Mouse (Mus musculus) E14TG2a.4 (cell line): ENCODE results near the gene Ncor1.

Experiments
- CTCF ChIP-seq: conservative IDR thresholded peaks from 2 replicates; pipeline ENCODE4 v1.5.1; 2014; ENCODE audit warnings: low read length
- NANOG ChIP-seq: IDR thresholded peaks from 2 replicates; pipeline ENCODE4 v1.6.1; 2014; ENCODE audit warnings: borderline replicate concordance, low read length, mixed read lengths
- POU5F1 ChIP-seq: IDR thresholded peaks from 2 replicates; pipeline ENCODE4 v1.6.1; 2014; ENCODE audit warnings: low read length, borderline replicate concordance

GRCm38 (mm10) chr11:62298883-62299282 is 159.5 kb downstream of the Ncor1 start:
- TF ChIP-seq CTCF (no peak), NANOG (no peak), POU5F1 (no peak)
